Mouse (Mus musculus) heart, adult 8-10 months (tissue): Measurements from ENCODE around the gene Psmd2. TPM values are rescaled to one million over a fixed set of nuclear protein-coding genes. Genes with fewer than 3 reads are reported as not detected.

Source experiments
- DNase-seq: peaks from one replicate; pipeline ENCODE4 v3.0.0; 2022; ENCODE audit warnings: low spot score
- total RNA-seq, 4 experiments: library from RNA; stranded (reverse); gene quantifications; 2 replicates each; pipeline ENCODE4 v1.2.4; 2022

The Psmd2 gene
- 100 to 1,000 TPM; 198 to 209 (median 203) TPM for total RNA-seq

DNA sequence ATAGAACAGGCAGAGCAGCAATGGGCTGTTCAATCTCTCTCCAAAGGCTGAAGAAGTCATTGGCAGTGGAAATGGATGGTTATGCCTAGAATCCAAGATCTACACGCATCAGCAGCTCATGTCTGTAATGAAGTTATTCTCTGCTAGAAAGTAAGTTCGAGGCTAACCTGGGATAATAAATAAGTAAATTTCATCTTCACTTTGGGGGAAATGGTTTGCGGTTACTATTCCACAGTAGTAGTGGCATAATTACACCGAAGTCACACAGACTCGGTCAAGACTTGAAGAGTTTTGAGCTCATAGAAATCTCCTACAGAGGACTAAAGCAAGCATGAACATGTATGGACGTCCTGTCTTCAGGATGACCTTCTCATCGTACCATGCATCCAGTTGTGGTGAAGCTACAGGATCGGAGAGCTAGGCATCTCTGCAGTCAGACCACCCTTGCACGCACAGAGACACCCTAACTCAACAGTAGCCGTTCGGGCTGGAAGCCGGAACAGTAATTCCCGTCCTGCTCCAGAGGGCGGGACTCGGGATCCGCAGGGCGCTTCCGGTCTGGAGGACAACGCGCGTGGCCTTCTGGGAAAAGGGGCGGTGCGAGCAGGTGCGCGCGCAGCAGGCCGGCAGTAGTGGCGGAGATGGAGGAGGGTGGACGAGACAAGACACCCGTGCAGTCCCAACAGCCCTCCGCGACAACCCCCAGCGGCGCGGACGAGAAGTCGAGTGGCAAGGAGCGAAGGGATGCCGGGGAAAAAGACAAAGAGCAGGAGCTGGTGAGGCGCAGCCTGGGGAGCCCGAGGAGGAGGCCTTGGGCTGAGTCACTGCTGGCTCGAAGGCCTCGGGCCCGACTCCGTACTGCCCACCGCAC lies at the start of gene Psmd2:
Psmd2 (plus strand) TSS at position 577 of the 871 bp plus-strand sequence.
- DNase-seq: peak; percentile 98

DNA sequence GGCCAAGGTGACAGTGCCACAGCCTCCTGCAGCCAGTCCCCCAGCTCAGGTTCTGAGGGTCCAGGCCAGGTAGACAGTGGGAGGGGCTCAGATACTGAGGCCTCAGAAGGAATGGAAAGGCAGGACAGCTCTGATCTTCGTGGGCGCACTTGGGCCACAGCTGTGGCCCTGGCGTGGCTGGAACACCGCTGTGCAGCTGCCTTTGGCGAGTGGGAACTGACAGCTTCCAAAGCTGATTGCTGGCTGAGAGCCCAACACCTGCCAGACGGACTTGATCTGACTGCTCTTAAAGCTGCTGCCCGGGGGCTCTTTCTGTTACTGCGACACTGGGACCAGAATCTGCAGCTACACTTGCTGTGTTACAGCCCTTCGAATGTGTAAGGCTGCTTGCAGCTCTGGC lies 46.7 kb upstream of the Psmd2 start:
- DNase-seq: no peak

DNA sequence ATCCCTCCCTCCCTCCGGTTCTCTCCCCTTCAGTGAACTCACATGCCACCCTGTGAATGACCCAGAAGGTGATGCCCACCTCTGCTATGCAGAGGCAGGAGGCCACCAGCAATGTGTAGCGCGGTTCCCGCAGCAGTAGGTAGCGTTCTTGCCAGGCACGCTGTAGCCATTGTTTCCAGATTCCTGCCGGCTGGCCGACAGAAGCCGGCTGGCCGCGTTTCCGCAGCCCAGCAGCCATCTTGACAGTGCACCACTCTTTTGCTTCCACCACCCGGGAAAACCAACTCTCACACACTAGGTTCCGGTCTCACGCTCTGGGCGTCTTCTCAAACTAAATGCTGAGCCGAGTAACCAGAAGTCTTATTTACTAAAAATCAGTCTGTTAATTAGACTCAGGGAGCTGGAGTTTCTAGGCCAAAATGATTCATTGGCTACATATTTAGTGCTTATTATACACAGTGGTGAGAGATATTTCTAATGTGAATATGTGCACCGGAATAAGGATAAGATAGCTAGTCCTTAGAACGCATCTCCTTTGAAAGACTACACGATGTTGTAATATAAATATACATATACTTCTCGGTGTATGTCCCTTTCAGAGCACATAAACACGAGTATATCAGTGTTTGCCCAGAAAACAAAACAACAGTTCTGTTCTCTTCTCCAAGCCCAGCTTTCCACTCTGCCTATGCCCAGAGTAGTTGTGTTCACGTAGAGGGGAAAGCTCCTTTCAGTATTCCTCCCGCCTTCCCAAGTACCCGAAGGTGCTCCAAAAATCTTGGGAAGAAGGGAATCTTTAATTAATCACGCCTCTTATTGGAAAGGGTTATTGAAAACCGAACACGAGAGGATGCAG lies 40.7 kb upstream of the Psmd2 start:
- DNase-seq: peak; percentile 78

DNA sequence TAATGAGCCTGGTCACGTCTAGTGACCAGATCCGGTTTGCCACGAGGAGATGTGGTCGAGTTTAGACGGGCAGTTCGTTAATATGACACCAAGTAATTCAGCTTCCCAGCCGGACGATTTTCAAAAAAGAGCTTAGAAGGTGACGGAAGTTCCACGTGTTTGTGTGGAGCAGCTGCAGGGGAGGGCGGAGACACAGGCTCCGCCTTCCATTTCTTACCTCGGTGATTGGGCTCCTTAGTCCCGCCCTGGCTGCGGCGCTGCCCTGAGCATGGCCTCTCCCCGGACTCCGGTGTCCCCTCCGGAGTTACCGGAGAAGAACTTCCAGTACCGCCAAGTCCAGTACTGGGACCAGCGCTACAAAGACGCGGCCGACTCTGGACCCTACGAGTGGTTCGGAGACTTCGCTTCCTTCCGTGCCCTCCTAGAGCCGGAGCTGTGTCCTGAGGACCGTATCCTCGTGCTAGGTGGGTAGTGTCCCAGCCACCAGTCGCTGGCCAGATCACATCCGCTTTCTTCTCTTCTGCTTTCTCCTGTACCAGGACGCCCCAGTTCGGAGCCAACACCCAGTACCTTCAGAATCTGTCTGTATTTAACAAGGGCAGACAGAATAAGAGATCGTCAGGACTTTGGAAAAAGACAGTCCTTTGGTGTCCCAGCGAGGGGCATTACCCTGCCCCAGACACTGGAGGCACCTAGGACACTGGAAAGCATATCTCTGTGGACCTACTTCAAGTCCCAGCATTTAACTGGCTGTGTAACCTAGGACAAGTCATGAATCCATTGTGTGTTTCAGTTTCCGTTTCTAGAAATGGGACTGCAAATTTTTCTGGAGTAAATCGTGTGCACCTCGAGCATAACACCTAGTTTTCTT lies 39.9 kb upstream of the Psmd2 start, which contains the start of the genes Eef1akmt4, Gm49333 and Alg3:
Eef1akmt4 (plus strand) TSS at position 237 of the 871 bp plus-strand sequence.
Gm49333 (plus strand) TSS at position 254 of the 871 bp plus-strand sequence.
Alg3 (minus strand) TSS at position 379 of the 871 bp plus-strand sequence.
- peak; percentile 88 for DNase-seq

DNA sequence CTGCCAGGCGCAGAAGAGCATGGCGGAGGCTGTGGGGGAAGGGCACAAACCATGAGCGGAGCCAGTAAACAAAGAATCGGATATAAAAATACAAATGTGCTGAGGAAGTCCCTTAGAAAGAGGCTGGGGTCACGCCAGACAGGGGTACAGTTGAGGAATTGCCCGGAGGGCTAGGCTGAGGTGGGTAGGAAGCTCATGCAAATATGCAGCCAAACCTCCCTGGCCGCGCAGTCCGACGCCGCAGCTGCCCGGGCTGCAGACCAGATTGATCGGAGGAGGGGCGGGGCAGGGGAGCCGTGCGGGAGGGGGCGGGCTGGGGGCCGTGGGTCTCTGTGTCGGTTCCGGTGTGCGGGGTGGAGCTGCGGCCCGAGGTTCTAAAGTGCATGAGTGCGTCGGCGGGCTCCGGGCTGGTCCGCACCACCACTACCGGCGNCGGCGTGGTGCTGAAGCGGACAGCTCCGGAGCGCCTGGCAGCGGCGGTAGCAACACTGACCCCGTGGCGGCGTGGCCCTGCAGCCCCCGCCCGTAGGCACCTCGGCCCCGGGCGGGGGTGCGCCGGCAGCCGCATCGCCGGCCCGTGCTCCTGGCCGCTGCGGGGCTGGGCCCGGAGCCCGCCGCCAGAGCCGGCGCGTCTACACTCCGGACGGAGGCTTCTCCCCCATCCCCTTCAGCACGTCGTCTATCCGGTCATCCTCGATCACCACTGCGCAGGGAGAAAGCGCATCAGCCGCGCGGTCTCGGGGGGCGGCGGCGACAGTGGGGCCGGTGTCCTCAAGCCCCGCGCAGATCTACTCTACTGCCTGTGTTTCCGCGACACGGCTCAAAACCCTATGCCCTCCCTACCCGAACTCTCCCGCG lies 31.7 kb upstream of the Psmd2 start:
- no peak for DNase-seq

DNA sequence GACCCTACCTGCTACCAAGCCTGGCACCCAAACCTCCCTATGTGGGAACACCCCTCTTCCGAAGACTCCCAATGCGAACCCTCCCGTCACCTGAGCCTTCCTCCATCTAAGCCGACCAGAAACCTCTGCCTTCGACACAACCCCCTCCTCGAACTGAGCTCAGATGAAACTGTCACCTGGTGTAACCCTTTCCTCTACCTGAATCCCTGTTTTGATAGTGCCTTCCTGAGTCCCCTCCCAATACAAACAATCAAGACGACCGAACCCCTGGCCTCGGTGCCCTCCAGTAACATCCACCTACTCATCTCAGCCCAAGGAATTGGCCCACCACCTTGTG lies 31.1 kb upstream of the Psmd2 start:
- no peak for DNase-seq

DNA sequence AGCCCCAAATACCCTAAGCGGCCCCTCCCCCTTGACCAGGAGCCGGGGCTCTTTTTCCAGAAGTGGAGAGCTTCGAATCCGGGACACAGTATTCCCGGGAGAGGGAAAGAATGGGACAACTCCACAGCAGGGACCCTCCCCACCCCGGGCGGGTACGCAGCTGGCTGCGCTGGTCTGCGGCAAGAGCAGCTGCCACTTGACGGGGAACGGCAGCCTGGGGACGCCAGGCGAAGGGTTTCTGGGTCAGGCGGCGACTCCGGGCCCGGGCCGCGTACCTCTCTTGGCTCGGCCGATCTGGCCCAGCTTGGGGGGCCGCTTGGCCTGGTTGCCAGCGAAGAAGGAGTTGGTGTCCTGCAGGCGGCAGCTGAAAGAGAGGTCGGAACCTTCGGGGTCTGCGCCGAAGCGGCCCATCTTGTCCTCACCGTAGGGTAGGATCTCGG lies 30.7 kb upstream of the Psmd2 start:
- no peak for DNase-seq

DNA sequence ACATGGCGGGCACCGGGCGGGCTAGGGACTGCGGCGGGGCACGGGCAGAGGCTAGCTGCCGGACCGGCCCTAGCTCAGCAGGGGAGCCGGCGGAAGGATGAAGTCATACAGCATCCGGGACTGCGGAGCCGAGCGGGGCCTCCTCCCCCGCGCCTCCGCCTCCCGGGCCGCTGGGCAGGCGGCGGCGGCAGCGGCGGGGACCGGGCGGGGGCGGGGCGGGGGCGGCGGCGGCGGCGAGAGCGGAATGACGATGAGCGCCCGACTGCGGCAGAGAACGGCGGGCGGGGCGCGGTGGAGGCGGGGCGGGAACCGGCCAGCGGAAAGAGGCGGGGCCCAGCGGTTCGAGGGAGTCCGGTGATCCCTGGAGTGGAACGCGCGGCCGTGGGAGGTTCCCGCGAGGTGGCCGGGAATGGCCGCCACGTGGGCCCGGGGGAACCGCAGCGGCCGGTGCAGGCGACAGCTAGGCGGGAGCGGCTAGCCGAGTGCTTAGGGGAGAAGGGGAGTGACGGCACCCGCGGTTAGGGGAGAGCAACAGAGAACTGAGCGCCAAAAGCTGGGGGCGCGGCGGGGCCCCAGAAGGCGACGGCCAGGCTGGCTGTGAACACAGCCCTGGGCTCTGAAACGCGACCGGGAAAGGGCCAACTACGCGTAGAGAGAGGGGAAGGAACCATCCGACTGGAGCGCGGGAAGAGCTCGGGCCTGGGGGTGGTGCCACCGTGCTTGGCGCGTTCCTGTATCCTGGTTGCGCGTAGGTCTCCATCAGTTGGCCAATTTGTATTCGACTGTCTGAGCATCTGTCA lies 30.1 kb upstream of the Psmd2 start, which contains the start of gene Camk2n2:
Camk2n2 (minus strand) TSS at position 97 of the 800 bp plus-strand sequence.
- DNase-seq: peak; percentile 40

DNA sequence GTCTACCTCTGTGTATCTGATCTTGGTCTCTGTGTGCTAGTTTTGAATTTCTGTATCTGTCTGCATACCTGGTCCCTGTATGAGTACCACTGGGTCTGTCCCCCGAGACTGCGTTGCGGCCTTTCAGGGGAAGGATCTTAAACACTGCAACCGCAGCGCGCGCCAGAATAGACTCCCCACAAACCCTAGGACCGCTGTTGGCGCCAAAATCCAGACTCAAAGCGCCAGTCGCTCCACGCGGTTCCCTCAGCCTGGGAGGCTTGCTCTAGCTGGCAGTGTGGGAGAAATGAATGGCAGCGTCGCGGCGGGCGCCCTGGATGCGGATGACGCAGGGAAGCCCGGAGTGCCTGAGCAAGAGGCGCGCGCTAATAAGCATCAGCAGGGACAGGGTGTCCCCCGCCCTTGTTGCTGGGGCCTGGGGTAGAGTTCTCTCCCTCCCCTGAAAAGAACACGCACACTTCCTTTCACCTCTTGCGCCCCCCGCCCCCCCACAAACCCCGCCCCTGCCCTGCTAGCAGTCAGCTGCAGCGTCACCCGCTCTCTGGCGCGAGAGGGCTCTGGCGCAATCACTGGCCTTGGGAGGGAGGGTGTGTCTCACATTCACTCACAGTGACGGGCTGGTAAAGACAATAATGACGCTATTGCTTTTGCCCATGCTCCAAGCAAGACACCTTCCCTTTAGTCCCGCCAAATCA lies 29.3 kb upstream of the Psmd2 start:
- peak; percentile 41 for DNase-seq

DNA sequence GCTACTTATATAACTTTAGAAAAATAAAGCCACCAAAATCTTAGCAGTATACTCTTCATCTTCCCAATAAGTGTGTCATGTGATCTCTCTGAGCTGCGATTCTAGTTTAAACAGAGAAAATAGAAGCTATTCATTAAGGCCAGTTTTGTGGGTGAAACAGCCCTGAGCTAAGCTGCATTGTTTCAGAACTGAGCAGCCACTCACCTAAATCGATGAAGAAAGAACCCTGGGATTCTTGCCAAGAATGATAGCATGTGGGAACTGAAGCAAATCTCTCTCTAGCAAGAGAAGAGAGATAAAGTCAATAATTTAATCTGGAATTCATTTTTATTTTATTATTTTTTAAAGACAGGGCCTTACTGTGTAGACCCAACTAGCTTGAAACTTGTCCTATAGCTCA lies 28.2 kb upstream of the Psmd2 start:
- no peak for DNase-seq

DNA sequence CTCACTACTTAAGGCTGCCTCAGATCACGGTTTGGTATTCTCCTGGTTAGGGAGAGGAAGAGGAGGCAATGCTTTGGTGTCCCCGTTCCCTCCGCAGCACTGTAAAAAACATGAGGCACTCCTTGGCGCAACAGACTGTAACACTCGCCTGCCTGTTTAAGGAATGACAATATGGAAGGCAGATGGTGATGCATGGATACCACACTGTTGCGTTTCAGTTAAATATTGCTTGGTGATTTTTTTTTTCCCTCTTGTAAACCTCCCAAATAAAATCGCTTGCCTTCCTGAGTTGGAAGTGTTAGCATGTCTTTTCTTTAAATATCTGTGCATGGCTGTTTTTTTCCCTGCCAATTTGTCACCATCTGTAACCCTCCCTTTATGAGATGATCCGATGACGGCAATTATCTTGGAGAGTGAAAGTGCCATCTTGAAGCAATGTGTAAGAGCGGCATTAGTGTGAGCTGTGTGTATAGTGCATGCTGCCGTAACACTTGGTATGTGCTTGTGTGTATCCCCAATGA lies 22.5 kb upstream of the Psmd2 start:
- DNase-seq: no peak

DNA sequence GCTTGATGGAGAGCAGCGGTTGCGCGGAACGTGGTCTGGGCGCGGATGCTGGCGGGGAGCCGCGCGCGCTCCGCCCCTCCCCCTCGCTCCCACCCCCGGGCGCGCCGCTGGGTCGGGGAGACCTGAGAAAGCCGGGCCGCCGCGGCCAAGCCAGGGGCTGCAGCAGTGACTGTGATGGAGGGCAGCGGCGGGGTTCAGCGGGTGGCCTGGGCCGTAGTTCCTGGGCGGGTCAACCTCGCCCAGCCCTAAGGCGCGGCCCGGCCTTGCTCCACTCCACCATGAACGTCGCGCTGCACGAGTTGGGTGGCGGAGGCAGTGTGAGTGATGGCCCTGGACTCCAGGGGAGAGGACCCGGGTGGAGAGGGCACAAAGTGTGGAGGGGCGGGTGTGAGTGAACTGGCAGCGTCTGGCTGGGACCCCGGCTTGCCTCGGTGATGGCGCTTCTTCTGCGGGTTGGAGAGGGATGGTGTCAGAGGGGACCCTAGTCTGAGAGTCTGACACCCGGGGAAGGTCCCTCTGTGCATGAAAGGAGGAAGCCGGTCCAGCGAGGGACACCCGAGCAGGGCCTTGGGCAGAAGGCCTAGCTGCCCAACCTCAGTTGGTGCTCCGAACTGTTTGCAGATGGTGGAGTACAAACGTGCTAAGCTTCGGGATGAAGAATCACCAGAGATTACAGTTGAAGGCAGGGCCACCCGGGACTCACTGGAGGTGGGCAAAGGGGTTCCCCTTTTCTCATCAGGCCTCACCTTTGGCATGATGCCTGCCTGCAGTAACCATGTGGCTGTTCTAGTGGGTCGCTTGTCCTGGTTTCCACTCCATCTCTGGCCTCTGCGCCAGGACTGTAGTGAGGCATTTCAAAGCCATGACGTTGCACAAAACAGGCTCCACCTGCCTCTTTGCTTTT lies 21.5 kb upstream of the Psmd2 start, which contains the start of gene Ece2:
Ece2 (plus strand) TSS at position 98 of the 904 bp plus-strand sequence.
- DNase-seq: no peak

DNA sequence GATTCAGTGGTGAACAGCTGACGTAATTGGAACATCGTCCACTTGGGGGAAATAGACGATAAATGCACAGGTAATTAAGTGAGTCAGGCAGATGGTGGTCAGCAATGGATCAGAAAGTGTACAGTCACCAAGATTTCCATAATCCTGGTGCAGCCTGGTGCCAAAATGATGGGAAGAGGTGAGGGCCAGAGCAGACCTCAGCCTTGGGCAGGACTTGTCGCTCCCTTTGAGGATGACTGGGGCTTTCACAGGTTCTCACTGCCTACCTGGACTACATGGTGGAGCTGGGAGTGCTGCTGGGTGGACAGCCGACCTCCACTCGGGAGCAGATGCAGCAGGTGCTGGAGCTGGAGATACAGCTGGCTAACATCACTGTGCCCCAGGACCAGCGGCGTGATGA lies 14.0 kb upstream of the Psmd2 start:
- no peak for DNase-seq

DNA sequence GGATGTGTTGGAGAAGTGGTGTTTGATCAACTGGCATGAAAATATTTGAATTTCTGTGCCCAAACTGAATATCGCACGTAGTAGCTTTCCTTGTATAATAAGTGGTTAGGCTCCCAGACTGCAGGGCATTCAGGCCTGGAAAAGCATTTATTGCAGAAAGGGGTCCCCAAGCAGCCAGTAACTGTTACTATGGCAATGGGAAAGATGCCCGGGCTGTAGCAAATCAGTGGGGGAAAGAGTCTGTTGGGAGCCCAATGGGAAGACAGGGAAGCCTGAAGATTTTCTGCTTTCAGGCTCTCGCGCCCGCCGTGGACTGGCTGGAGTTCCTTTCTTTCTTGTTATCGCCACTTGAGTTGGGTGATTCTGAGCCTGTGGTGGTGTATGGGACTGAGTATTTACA lies 13.1 kb upstream of the Psmd2 start:
- DNase-seq: no peak

DNA sequence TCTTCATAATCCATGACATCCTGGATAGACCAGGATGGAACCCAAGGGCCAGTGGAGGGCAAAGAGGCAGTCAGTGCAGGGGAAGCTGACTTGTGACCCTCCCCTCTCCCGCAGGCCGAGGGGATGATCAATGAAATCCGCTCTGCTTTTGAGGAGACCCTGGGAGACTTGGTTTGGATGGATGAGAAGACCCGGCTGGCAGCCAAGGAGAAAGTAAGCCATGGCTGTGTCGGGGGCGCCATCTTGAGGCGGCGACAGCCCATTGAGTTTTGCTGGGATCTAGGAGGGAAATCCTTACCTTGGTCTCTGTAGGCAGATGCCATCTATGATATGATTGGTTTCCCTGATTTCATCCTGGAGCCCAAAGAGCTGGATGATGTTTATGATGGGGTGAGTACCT lies 9.3 kb upstream of the Psmd2 start:
- peak; percentile 67 for DNase-seq

DNA sequence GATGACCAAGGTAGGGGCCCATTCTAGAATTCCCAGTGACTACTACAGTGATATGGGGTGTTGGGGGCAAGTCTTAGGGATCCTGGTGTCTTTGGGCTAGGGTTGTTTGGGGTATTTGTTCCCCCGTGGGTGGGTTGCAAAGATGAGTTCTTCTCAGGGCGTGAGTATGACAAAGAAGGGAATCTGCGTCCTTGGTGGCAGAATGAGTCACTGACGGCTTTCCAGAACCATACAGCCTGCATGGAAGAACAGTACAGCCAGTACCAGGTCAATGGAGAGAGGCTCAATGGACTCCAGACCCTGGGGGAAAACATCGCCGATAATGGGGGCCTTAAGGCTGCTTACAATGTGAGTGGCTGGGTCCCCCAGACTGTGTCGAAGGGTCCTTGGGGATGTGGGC lies 7.5 kb upstream of the Psmd2 start:
- no peak for DNase-seq

DNA sequence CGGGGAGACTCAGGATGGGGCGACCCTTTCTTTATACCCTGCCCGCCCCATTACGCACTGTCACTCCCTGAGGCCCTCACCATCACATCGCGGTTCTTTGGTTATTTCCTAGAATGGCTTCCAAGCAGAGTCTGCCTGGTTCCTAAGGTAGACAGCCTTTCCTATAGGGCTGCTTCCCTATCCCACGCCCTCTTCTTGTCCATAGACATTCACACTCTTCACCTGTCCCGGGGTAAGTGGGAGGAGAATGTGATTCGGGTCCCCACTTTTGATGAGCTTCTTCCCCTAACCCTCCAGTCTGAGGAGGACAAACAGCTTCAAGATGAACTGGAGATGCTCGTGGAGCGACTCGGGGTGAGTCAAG lies 477 bp downstream of the Psmd2 start:
- DNase-seq: no peak

DNA sequence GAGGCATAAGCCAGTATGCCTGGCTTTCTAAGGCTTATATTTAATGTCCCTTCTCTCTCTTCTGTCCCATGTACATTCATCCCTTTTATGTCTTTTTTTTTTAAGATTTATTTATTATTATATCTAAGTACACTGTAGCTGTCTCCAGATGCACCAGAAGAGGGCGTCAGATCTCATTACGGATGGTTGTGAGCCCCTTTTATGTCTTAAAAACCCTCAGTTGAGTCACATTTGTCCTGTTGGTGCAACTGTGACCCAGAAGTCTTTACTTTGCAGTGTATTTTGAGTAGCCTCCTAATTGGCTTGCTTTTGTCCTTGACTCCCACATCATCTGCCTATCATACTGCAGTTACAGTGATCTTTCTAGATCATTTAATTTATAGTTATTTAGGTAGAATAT lies 1.9 kb downstream of the Psmd2 start:
- no peak for DNase-seq
